Mouse (Mus musculus): Measurements from ENCODE around the gene Slc10a7. TPM values are rescaled to one million over a fixed set of nuclear protein-coding genes. Genes with fewer than 3 reads are reported as not detected.

Gene Slc10a7
- total and polyA plus RNA-seq, 2 experiments from 2014 or later, result 5.7 to 11.8 TPM

DNA sequence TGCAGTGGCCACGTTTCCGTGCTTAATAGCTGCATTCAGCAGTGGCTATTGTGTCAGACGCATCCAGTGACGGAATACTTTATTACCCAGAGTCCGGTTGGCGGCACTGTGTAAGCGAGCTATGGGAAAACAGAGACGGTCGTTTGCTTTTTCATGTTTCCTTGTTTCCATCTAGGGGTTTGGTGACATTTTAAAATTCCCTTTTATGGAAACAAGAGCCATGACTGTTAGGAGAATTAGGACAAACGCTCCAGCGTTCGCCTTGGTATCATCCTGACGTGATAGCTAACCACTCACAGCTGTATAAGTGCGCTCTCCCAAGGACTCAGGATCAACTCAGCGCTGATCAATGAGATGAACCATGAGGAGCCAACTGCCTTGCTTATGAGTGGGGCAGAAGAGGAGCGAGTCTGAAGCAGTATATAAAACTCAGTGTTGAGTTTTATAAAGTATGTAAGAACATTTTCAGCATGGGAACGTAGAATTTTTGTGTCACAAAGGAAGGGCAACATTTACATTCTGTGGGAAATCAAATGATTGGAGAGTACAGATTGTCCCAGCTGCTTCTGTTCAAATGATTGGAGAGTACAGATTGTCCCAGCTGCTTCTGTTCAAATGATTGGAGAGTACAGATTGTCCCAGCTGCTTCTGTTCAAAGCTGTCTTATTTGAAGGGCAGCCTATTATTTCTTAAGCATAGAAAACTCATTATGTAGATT, 125.5 kb downstream of the Slc10a7 start:
- 0 out of 2 replicates have a peak, but pooled peaks cover 7% of the 10 kb centered on the region for H3K4me1 ChIP-seq (ENCODE audit: insufficient read depth)
- DNase-seq (peak; percentile 26), ATAC-seq (peak; percentile 75)
- no peak overlapping the region for H3K27ac ChIP-seq (ENCODE audit: low read depth, low read length)
- no peaks in the 10 kb centered on the region for H3K9me3 ChIP-seq (ENCODE audit: low read length)
- no peaks in the 10 kb centered on the region for H3K27me3 ChIP-seq (ENCODE audit: insufficient read depth, low read length)
- H3K36me3 ChIP-seq (ENCODE audit: insufficient read depth), result no peaks in the 10 kb centered on the region
- no peak for TF ChIP-seq CTCF (IDR thresholded peaks at IDR 0.05; ENCODE audit: low read depth)
- H3K9ac ChIP-seq, result no peak overlapping the region
- peak overlapping the region; percentile 27 for H3K4me2 ChIP-seq (ENCODE audit: low read depth)
- WGBS, result 32% methylated on average over 17 of the region's 17 CpGs
- H3K4me3 ChIP-seq (ENCODE audit: low read depth, low read length), result no peak overlapping the region

DNA sequence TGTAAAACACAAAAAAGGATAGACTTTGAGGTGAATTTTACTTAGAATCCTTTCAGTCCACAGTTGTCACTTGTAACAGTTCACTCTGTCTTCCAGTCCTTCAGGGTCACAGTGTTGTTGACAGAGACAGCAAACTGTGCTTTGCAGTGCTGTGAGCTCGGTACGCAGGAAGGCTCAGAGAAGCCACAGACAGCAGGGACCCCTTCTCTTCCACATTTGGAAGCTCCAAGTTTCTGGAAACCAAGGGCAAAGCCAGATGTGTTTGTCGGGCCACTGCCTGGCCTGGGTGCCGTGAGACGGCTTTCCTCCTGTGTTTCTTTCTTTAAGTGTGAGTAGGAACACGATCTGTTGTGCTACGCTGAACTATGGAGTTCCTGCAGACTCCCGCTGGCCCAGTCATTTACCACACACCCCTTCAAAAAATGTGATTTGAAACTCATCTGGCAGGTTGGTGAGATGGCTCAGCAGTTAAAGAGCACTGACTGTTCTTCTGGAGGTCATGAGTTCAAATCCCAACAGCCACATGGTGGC, 126.2 kb downstream of the Slc10a7 start:
- no peak for TF ChIP-seq CTCF (IDR thresholded peaks at IDR 0.05; ENCODE audit: low read depth)
- H3K4me2 ChIP-seq (ENCODE audit: low read depth), result no peak overlapping the region
- no peaks in the 10 kb centered on the region for H3K36me3 ChIP-seq (ENCODE audit: insufficient read depth)
- DNase-seq, result no peak
- H3K4me3 ChIP-seq (ENCODE audit: low read depth, low read length), result no peak overlapping the region
- 59% methylated on average over 8 of the region's 8 CpGs for WGBS
- peak; percentile 25; the same call in 1 of the 2 replicates for ATAC-seq
- H3K9me3 ChIP-seq (ENCODE audit: low read length), result no peaks in the 10 kb centered on the region
- H3K27ac ChIP-seq (ENCODE audit: low read depth, low read length), result no peak overlapping the region
- no peak overlapping the region for H3K9ac ChIP-seq
- 0 out of 2 replicates have a peak, but pooled peaks cover 7% of the 10 kb centered on the region for H3K4me1 ChIP-seq (ENCODE audit: insufficient read depth)
- H3K27me3 ChIP-seq (ENCODE audit: insufficient read depth, low read length), result no peaks in the 10 kb centered on the region

DNA sequence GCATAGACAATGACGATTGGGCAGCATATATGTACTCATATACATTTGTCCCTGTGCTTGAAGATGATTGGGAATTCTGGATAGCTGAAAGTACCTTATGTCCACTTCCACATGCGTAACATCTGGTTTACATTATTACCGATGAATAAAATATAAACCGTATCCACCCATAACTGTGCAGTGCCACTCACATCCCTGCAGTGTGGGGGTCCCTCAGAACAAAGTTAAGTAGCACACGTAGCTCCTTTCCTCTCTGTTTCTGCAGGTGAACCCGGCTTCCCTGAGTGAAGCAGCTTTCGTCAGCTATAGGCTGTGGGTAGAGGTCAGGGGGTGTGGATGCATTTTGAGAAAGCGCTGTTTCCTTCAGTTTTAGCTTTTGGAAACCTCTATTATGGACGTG, 132.8 kb downstream of the Slc10a7 start:
- Histone ChIP-seq H3K9ac (no peak overlapping the region), H3K9me3 (ENCODE audit: low read length) (no peaks in the 10 kb centered on the region), H3K4me2 (ENCODE audit: low read depth) (no peak overlapping the region), H3K36me3 (ENCODE audit: insufficient read depth) (no peaks in the 10 kb centered on the region), H3K27ac (ENCODE audit: low read depth, low read length) (no peak overlapping the region), H3K4me1 (ENCODE audit: insufficient read depth) (no peaks in the 10 kb centered on the region), H3K4me3 (ENCODE audit: low read depth, low read length) (no peak overlapping the region), H3K27me3 (ENCODE audit: insufficient read depth, low read length) (no peaks in the 10 kb centered on the region)
- 91% methylated on average over 9 of the region's 9 CpGs for WGBS
- ATAC-seq (no peak), DNase-seq (no peak)
- TF ChIP-seq CTCF (IDR thresholded peaks at IDR 0.05; ENCODE audit: low read depth), result no peak

DNA sequence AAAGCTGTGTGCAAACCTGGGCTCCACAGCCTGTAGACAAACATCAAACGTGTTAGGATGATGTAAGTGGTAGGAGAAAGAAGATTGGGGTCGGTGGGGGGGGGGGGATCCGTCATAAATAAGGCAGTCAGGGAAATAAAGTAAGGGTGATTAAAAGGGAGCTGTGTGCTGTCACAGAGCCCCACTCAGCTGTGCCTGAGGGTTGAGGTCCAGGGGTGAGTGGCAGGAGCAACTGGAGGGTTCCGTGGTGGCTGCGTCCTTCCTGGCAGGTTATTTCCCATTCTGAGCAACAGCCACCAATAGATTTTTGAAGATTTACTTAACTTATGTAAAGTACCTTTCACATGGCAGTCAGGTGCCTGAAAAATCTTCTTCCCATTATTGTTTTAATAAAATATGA, 133.2 kb downstream of the Slc10a7 start:
- no peaks in the 10 kb centered on the region for H3K36me3 ChIP-seq (ENCODE audit: insufficient read depth)
- H3K4me1 ChIP-seq (ENCODE audit: insufficient read depth), result peaks cover 3% of the 10 kb centered on the region; the same call in 1 of the 2 replicates
- no peaks in the 10 kb centered on the region for H3K9me3 ChIP-seq (ENCODE audit: low read length)
- no peak overlapping the region for H3K9ac ChIP-seq
- no peak for TF ChIP-seq CTCF (IDR thresholded peaks at IDR 0.05; ENCODE audit: low read depth)
- H3K4me3 ChIP-seq (ENCODE audit: low read depth, low read length), result no peak overlapping the region
- WGBS, result 85% methylated on average over 5 of the region's 5 CpGs
- H3K27ac ChIP-seq (ENCODE audit: low read depth, low read length), result no peak overlapping the region
- no peaks in the 10 kb centered on the region for H3K27me3 ChIP-seq (ENCODE audit: insufficient read depth, low read length)
- ATAC-seq (no peak), DNase-seq (no peak)
- no peak overlapping the region for H3K4me2 ChIP-seq (ENCODE audit: low read depth)

DNA sequence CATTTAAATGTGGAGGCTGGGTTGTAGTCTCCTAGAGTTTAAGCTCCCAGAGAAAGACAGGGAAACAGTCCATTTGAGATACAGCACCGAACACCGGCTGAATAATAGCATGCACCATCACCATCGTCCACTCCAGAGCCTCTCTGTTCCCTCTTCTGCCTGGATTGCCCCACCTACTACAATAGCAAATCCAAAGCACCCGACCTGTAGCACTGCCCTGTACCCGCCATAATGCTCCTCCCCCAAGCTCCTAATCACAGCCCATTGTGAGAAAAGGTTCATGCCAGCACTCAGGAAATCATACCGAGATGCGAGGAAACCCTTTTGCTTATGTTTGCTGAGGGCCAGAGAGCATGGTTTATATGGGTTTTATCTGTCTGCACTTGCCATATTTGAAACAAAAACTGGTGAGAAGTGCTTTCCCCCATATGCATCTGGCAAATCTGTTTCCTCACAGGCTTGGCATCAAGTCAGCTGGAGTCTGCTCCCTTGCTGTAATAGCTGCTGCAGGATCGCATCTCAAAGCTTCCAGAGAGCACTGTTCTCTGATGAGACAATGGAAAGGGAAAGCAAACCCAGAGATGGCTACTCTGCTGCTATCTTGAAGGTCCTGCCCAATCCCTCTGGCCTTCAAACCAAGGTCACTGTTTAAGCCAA, 138.0 kb downstream of the Slc10a7 start:
- Histone ChIP-seq H3K36me3 (ENCODE audit: insufficient read depth) (no peaks in the 10 kb centered on the region), H3K27me3 (ENCODE audit: insufficient read depth, low read length) (no peaks in the 10 kb centered on the region), H3K9me3 (ENCODE audit: low read length) (no peaks in the 10 kb centered on the region), H3K4me3 (ENCODE audit: low read depth, low read length) (no peak overlapping the region), H3K4me2 (ENCODE audit: low read depth) (no peak overlapping the region), H3K9ac (0 out of 2 replicates have a peak overlapping the region, but pooled peaks have one; percentile 6), H3K4me1 (ENCODE audit: insufficient read depth) (peaks cover 5% of the 10 kb centered on the region; the same call in 1 of the 2 replicates), H3K27ac (ENCODE audit: low read depth, low read length) (no peak overlapping the region)
- 48% methylated on average over 8 of the region's 8 CpGs for WGBS
- no peak for TF ChIP-seq CTCF (IDR thresholded peaks at IDR 0.05; ENCODE audit: low read depth)
- ATAC-seq (peak; percentile 16; the same call in 1 of the 2 replicates), DNase-seq (peak; percentile 62)

DNA sequence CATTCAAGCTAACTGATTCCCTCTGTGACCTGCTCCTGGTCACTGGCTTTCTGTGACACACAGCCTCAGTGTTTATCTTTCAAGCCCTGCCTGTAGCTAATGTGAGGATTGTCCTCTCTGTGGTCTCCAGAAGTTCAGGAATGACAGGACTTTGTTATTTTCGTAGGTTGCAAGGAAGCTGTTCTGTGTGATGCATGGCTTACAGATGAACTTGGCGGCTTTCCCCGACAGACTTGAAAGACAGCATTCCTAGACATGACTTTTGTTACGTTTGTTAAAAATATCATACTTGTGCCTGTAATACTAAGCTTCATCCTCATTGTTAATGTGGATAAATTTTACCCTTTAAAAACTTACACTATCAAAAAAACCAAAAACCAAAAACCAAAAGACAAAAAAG, 138.7 kb downstream of the Slc10a7 start:
- H3K27me3 ChIP-seq (ENCODE audit: insufficient read depth, low read length), result no peaks in the 10 kb centered on the region
- WGBS, result 74% methylated on average over 4 of the region's 4 CpGs
- no peaks in the 10 kb centered on the region for H3K9me3 ChIP-seq (ENCODE audit: low read length)
- H3K27ac ChIP-seq (ENCODE audit: low read depth, low read length), result no peak overlapping the region
- H3K4me1 ChIP-seq (ENCODE audit: insufficient read depth), result peaks cover 5% of the 10 kb centered on the region; the same call in 1 of the 2 replicates
- no peak for TF ChIP-seq CTCF (IDR thresholded peaks at IDR 0.05; ENCODE audit: low read depth)
- no peak overlapping the region for H3K9ac ChIP-seq
- H3K4me3 ChIP-seq (ENCODE audit: low read depth, low read length), result no peak overlapping the region
- H3K36me3 ChIP-seq (ENCODE audit: insufficient read depth), result no peaks in the 10 kb centered on the region
- no peak overlapping the region for H3K4me2 ChIP-seq (ENCODE audit: low read depth)
- no peak for DNase-seq
- no peak for ATAC-seq

DNA sequence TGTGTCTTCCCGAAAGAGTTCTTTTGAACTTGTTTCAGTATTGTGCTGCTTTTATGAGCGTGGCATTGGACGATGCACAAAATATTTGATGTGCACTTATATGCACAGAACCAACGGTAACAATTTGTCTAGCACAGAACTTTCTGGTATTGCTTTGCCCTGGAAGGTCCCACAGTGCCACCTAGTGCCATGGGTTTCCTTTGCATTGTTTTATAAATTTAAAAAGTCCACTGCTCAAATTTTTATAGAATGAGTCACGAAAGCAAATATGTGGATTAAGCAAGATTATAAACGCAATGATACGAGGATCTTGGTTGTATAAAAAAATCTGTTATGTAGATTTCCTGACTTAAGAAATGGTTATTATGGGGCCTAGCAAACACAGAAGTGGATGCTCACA, 139.8 kb downstream of the Slc10a7 start:
- 37% methylated on average over 7 of the region's 7 CpGs for WGBS
- no peak overlapping the region for H3K4me2 ChIP-seq (ENCODE audit: low read depth)
- no peaks in the 10 kb centered on the region for H3K36me3 ChIP-seq (ENCODE audit: insufficient read depth)
- H3K27ac ChIP-seq (ENCODE audit: low read depth, low read length), result no peak overlapping the region
- no peak overlapping the region for H3K4me3 ChIP-seq (ENCODE audit: low read depth, low read length)
- no peaks in the 10 kb centered on the region for H3K27me3 ChIP-seq (ENCODE audit: insufficient read depth, low read length)
- no peak for ATAC-seq
- DNase-seq, result peak; percentile 74
- no peak overlapping the region for H3K9ac ChIP-seq
- no peaks in the 10 kb centered on the region for H3K9me3 ChIP-seq (ENCODE audit: low read length)
- TF ChIP-seq CTCF (IDR thresholded peaks at IDR 0.05; ENCODE audit: low read depth), result peak; percentile 81
- H3K4me1 ChIP-seq (ENCODE audit: insufficient read depth), result peaks cover 5% of the 10 kb centered on the region; the same call in 1 of the 2 replicates
